Mouse (Mus musculus): ENCODE measurements around the gene Trappc6b.

DNA sequence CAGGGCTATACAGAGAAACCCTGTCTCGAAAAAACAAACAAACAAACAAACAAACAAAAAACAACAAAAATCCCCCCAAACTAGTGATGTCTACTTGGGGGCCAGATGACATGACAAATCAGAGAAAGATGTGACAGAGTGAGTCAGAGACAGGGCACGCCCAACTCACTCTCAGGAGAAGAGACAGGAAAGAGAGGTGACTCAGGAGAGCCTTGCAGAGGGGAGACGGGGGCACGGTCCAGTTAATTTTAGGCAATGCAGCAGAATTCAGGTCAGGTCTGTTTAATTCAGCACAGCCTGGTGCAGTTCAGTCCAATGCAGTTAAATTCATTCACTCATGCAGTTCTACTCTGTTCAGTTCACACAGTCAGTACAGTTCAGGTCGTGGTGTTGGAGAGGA lies 24.9 kb upstream of the Trappc6b start:
- TF ChIP-seq EP300 (IDR thresholded peaks at IDR 0.05; ENCODE audit: low read length) (no peak), MAX (IDR thresholded peaks at IDR 0.05; ENCODE audit: low read length) (no peak), ETS1 (conservative IDR thresholded peaks at IDR 0.05; ENCODE audit: low read depth, low read length) (no peak), BHLHE40 (IDR thresholded peaks at IDR 0.05; ENCODE audit: low read depth, low read length) (no peak), UBTF (IDR thresholded peaks at IDR 0.05; ENCODE audit: low read depth, low read length) (no peak)
